Mouse (Mus musculus): Measurements from ENCODE around the gene Thegl.

Gene Thegl

DNA sequence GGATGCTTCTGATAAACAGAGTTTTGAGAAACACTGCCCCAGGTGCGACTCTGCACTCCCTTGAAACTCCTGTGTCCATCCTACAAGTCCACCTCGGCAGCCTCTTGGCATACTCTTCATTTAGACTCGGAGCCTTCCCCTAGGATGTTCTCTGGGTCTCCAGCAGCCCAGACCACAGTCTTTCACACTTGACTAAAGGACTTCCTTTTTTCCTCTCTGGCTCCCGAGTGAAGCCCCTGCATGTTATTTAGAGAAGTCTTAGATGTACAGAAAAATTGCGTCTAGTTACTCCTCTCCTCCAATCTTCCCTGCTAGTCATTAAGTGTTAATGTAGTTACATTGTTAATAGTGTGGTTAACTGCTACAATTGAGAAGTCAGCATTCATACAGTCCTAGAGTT lies 28.5 kb downstream of the Thegl start:
- DNase-seq (ENCODE audit: low read depth, low spot score), result no peak

GRCm38 (mm10) chr5:77052616-77053015 lies 36.8 kb downstream of the Thegl start:
- no peak for DNase-seq (ENCODE audit: low read depth, low spot score)

- no peak for DNase-seq (ENCODE audit: low read depth, low spot score)
Observed at GRCm38 (mm10) chr5:77056881-77057440, 41.1 kb downstream of the Thegl start.

GRCm38 (mm10) chr5:77060363-77060762 lies 44.5 kb downstream of the Thegl start:
- DNase-seq (ENCODE audit: low read depth, low spot score), result no peak

DNA sequence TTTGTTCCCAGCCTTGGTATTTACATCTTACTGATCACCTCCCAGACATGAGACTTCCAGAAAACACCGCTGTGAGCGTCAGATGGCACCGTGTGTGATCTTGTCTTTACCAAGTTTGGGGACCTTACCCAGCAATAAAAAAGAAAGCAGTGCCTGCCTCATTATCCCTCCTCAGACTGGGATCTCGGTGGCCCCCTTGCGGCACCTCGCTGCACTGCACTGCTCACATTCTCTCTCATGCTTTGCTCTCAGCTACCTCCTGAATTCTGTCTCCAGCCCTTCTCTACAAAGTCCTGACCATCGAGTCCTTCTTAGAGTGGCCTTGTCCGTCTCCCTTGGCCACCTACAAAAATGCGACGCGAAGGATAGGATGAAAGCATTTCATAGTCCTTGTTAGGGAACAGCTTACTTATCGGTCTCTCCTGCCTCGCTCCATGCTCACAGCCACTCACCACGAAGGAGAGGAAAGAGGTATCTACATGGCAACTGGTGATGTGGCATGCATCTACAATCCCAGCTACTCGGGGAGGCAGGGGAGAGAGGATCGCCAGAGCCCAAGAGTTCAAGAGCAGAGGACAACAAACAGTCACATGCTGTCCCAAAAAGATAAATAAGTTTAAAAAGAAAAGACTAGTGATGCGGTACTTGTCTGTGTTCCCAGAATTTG lies 45.7 kb downstream of the Thegl start:
- DNase-seq (ENCODE audit: low read depth, low spot score), result no peak

GRCm38 (mm10) chr5:77067321-77067720 lies 51.5 kb downstream of the Thegl start:
- DNase-seq (ENCODE audit: low read depth, low spot score), result no peak

DNA sequence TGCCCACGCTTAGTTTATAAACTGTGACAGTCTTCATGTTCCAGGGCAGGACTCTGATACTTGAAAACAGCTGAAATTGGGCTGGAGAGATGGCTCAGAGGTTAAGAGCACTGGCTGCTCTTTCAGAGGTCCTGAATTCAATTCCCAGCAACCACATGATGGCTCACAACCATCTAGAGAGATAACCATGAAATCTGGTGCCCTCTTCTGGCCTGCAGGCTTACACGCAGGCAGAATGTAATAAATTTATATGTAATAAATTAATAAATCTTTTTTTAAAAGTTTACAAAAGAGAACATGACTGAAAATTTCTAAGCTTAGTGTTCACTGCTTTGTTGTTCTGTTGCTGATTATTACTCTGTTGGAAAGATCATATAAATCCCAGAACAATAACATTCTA lies 55.2 kb downstream of the Thegl start:
- DNase-seq (ENCODE audit: low read depth, low spot score), result no peak

DNA sequence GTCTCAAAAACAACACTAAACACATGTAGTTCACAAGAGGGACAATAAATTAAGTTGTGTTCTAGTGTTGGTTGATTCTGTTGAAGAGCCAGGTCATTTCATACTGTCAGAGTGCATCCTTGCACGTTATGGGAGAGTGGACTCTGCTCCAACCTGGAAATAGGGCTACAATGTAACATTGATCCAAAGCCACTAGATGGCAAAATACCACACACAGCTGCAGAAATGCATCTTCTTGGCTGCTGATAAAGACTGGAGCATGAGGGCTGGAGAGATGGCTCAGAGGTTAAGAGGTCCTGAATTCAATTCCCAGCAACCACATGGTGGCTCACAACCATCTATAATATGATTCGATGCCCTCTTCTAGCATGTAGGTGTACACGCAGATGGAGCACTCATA lies 55.8 kb downstream of the Thegl start:
- DNase-seq (ENCODE audit: low read depth, low spot score), result no peak

- no peak for DNase-seq (ENCODE audit: low read depth, low spot score)
Observed at GRCm38 (mm10) chr5:77073794-77074193, 58.0 kb downstream of the Thegl start.

DNA sequence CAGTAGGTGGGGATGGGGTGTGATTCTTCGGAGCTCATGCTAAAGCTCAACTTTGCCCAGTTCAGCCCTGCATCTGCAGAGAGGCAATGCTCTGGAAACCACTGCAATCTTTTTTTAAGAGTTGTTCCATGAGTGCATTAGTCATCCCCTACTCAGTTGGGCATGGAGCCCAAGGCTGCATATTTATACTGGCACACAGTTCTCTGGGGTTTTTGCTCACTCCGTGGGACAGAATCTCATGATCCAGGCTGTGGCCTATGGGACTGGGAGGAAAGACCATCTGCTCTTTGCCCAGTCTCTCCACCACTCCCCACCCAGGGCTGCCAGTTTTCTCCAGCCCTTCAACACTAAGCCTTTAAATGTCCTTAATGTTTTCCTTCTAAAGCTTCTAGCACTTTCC lies 59.1 kb downstream of the Thegl start:
- DNase-seq (ENCODE audit: low read depth, low spot score), result no peak

GRCm38 (mm10) chr5:77075951-77076350 lies 60.1 kb downstream of the Thegl start:
- DNase-seq (ENCODE audit: low read depth, low spot score), result no peak

DNA sequence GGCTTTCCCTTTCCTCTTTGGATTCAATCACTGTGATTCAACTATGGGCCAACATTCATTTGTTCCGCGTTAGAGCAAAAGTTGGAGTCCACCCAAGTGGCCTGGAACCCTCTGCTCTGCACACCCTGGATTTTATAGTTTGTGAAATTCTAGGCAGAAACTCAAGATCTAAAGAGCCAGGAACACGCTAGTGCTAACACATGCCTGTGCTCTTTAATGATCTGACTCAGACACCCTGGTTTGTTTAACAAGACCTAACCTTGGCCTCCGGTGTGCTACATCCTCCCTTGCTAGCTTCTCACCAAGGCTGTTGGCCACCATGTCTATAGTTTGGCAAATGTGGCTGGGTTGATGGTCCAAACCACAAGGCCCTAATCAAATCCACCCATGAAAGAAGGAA lies 64.9 kb downstream of the Thegl start:
- no peak for DNase-seq (ENCODE audit: low read depth, low spot score)

DNA sequence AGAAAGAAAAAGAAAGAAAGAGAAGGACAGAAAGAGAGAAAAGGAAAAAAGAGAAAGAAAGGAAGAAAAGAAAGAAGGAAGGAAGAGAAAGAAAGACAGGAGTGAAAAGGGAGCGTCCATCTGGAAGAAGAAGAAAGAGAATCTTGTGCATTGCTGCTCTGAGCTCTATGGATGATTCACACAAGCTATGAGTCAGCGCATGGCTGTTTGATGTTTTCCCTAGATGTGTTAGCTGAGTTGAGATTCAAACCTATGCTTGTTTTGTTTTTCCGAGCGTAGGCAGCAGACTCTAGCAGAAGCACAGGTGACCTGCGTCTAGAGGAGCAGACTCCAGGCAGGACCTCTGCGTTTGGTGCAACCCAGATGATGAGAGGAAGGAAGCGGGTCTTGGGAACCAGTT lies 66.9 kb downstream of the Thegl start:
- no peak for DNase-seq (ENCODE audit: low read depth, low spot score)

DNA sequence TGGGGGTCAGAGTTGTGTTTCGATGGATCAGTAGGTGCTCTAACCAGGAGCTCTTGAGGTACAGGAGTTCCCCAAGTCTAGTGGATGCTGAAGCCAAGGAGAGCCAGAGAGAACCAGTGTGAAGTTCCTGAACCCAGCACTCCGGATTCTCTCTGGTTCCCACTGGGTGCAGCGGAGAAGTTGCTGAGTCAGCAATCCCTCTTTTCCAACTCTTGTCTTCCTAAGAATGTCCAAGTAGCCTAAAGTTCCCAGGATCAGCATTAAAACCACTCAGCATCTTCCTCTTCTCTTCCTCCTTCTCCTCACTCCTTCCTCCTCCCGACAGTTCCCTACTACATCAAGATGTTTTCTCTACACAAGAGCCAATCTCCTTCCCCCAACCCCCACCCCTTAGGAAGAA lies 68.6 kb downstream of the Thegl start:
- DNase-seq (ENCODE audit: low read depth, low spot score), result no peak

- no peak for DNase-seq (ENCODE audit: low read depth, low spot score)
Observed at GRCm38 (mm10) chr5:77085753-77086450, 70.1 kb downstream of the Thegl start.

GRCm38 (mm10) chr5:77086541-77086940 lies 70.7 kb downstream of the Thegl start:
- DNase-seq (ENCODE audit: low read depth, low spot score), result no peak

DNA sequence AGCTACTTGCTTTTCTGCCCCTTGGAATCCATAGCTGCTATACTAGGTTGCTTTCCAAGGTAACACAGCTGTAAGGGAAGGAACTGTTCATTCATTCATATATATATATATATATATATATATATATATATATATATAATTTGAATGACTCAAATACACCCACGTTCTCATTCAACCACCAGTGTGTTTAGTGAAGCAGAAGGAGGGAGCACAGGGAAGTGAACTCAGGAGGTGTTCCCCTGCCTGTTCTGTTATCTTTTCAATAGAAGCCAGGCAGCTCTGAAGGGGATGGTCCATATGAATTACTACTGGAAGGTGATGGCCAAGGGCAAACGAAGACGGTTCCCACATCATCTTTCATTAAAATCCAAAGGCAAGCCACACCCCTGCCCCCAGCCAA lies 71.3 kb downstream of the Thegl start:
- no peak for DNase-seq (ENCODE audit: low read depth, low spot score)

DNA sequence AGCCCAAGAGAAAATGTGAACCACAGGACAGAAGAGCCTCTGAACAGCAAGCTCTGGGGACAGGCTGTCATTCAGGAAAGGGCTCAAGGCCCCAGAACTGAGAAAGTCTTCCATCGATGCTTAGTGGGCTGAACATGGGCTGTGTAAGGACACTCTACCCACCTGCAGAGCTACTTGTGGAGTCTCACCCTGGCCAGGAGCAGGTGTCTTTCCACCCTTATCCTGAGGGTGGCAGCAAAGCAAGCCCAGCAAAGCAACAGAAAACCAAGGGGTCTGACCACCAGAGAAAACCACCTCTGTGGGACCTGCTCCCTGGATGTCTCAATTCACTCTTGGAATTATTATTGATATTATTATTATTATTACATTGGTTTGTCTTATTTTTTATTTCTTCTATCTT lies 73.5 kb downstream of the Thegl start:
- DNase-seq (ENCODE audit: low read depth, low spot score), result no peak

- no peak for DNase-seq (ENCODE audit: low read depth, low spot score)
Observed at GRCm38 (mm10) chr5:77089901-77090300, 74.1 kb downstream of the Thegl start.

DNA sequence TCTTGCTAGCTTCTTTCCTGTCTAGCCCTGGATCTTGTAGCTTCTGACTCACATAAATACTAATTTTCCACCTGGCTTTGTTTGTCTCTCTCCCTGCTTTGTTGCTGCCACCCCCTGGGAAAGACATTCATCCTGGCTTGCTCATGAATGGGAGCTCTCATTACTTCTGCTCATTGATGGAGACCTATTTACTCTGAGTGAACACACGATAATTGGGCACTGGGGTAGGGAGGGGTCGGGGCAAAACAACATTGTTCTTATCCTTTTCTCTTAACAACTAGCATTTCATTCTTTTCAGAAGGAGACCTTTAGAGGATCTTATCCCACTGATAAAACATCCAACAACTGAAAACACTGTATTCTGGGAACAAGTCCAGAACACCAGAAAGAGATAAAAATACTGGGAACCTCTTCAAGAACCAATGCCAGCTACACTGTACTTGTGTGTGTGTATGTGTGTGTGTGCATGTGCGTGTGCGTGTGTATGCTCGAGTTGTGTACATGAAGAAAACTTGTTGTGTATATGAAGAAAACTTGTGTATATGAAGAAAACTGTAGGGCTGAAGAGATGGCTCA lies 74.8 kb downstream of the Thegl start:
- no peak for DNase-seq (ENCODE audit: low read depth, low spot score)

DNA sequence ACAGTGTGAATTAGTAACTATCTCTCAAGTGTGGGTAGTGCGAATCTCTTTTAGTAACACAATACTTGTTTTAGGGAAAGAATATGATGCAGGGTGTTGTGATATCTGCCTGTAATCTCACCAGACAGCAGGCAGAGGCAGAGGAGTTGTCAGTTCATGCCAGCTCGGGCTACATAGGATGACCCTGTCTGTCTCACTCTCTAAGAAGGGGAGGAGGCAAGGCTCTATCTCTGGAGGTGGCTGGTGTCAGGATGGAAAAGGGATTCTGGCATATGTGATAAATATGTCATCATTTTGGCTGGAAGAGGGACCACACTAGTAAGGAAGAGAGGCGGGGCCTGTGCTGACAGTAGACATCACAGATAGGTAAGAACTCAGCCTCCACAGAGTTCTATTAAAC lies 76.1 kb downstream of the Thegl start:
- DNase-seq (ENCODE audit: low read depth, low spot score), result no peak

GRCm38 (mm10) chr5:77092531-77092930 lies 76.7 kb downstream of the Thegl start:
- no peak for DNase-seq (ENCODE audit: low read depth, low spot score)

GRCm38 (mm10) chr5:77093961-77094360 lies 78.1 kb downstream of the Thegl start:
- no peak for DNase-seq (ENCODE audit: low read depth, low spot score)

Measured in retina, postnatal 7 days (tissue).